Mouse (Mus musculus) neural tube, embryonic 11.5 days (tissue): Measurements from ENCODE around the gene Xlr4a. TPM values are rescaled to one million over a fixed set of nuclear protein-coding genes. Genes with fewer than 3 reads are reported as not detected.
"Not testable (repeated sequence)": the region's sequence is repeated elsewhere in the genome, so short reads cannot be mapped to it uniquely, and the experiment has no call there.

ENCODE experiments used
- ATAC-seq: fragments of 200-750 bp; cut with Nextera tagmentation; 2 replicates; pipeline ENCODE4 v1.8.0; 2017; ENCODE audit warnings: moderate number of reproducible peaks, mild to moderate bottlenecking, moderate TSS enrichment, moderate library complexity; ENCODE audit not compliant: insufficient read depth, low FRiP score, low TSS enrichment
- DNase-seq: peaks from one replicate; pipeline ENCODE4 v3.0.0-alpha.2; 2015; ENCODE audit warnings: low spot score
- H3K27ac ChIP-seq: fragments of 300-500 bp; sonication (generic); 2 replicates; pipeline ENCODE4 v1.5.1; 2014; ENCODE audit warnings: low read depth, mild to moderate bottlenecking, low read length
- H3K27me3 ChIP-seq: fragments of 300-500 bp; sonication (generic); 2 replicates; pipeline ENCODE4 v1.6.1; 2014; ENCODE audit warnings: mild to moderate bottlenecking, low read length, mixed read lengths; ENCODE audit not compliant: control insufficient read depth, insufficient read depth
- H3K36me3 ChIP-seq: fragments of 300-500 bp; sonication (generic); 2 replicates; pipeline ENCODE4 v1.6.1; 2014; ENCODE audit warnings: mild to moderate bottlenecking, low read length, moderate library complexity, mixed read lengths; ENCODE audit not compliant: control insufficient read depth, insufficient read depth
- H3K4me1 ChIP-seq: fragments of 300-500 bp; sonication (generic); 2 replicates; pipeline ENCODE4 v1.6.1; 2014; ENCODE audit warnings: low read length, mixed read lengths; ENCODE audit not compliant: control insufficient read depth, insufficient read depth
- H3K4me2 ChIP-seq: fragments of 300-500 bp; sonication (generic); 2 replicates; pipeline ENCODE4 v1.6.1; 2014; ENCODE audit warnings: low read depth, mild to moderate bottlenecking, moderate library complexity
- H3K4me3 ChIP-seq: fragments of 300-500 bp; sonication (generic); 2 replicates; pipeline ENCODE4 v1.5.1; 2014; ENCODE audit warnings: low read depth, low read length
- H3K9ac ChIP-seq: fragments of 300-500 bp; sonication (generic); 2 replicates; pipeline ENCODE4 v1.6.1; 2014; ENCODE audit warnings: mild to moderate bottlenecking, low read length
- H3K9me3 ChIP-seq: fragments of 300-500 bp; sonication (generic); 2 replicates; pipeline ENCODE4 v1.6.1; 2016; ENCODE audit warnings: low read length; ENCODE audit not compliant: control insufficient read depth
- WGBS: fragments of 180-500 bp; shearing (Covaris S2); extraction: QIAGEN DNeasy Blood & Tissue Kit; methylation state at CpG from one replicate; pipeline ENCODE4 v1.1.7; 2014; 5-methylcytosine and 5-hydroxymethylcytosine counted together
- polyA plus RNA-seq: library from polyadenylated mRNA; unstranded; fragments of >200 nt; fragmentation: Nextera tagmentation; extraction: Ambion mirVana; gene quantifications from 2 replicates; pipeline ENCODE4 v1.2.1, GENCODE M21; 2014

Xlr4a gene
- 0.20 and 0.73 TPM in 2 replicates for polyA plus RNA-seq

- H3K36me3 ChIP-seq: not testable (repeated sequence)
- 85% methylated on average over 17 of the region's 19 CpGs for WGBS
Measured at GRCm38 (mm10) chrX:73082267-73083055, at the start of gene Xlr4a. Gene Xlr4a, minus strand, starts transcription at chrX:73082478.

GRCm38 (mm10) chrX:73122859-73123829, 40.9 kb upstream of the Xlr4a start:
- not testable (repeated sequence) for H3K27ac ChIP-seq, H3K4me3 ChIP-seq, H3K4me2 ChIP-seq, DNase-seq, H3K9ac ChIP-seq, H3K36me3 ChIP-seq, H3K27me3 ChIP-seq, ATAC-seq, H3K9me3 ChIP-seq, H3K4me1 ChIP-seq
- no CpG with 5 or more reads among the region's 12 CpGs for WGBS

More at GRCm38 (mm10) chrX:73082267-73083055, at the start of gene Xlr4a:
- H3K4me3 ChIP-seq, H3K27ac ChIP-seq, DNase-seq, H3K4me1 ChIP-seq, H3K27me3 ChIP-seq, H3K9me3 ChIP-seq, H3K9ac ChIP-seq, ATAC-seq, H3K4me2 ChIP-seq: not testable (repeated sequence)

- not testable (repeated sequence) for DNase-seq, H3K4me1 ChIP-seq, H3K27me3 ChIP-seq, H3K9me3 ChIP-seq, H3K9ac ChIP-seq, ATAC-seq, H3K27ac ChIP-seq, H3K4me3 ChIP-seq, H3K4me2 ChIP-seq, H3K36me3 ChIP-seq
- WGBS: no CpG with 5 or more reads among the region's 7 CpGs
Measured at GRCm38 (mm10) chrX:73116747-73117146, 34.5 kb upstream of the Xlr4a start, which contains the start of gene Gm14685. Gene Gm14685, plus strand, starts transcription at chrX:73117047.

DNA sequence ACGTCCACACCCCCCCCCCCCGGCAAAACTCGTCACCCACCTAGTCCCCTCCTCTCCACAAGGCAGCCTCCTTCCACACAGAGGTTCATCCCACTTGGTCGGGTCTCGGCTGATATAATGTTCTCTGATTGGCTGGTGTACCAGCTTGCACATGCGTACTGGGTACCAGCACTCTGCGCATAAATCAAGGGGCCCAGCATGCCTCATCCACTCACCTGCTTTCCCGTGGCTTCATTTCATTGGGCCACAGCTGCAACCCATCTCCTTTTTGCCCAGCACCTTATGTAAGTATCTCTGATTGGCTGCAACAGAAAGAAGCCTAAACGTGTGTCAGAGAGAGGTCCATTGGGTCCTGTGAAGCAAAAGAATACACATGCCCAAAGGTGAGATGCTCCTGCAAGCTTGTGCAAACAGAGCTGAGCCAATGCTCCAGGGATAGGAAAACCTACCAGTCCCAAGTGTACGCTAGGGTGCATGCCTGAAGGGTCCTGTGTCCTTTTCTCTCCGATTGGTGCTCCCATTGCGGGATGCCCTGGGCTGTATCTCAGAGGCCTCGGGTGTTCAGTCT, 14.7 kb upstream of the Xlr4a start, which contains the start of gene Xlr3a:
TSS of gene Xlr3a (minus strand) at position 155 of the 568 bp plus-strand sequence.
- DNase-seq: peak; percentile 8
- not testable (repeated sequence) for H3K4me2 ChIP-seq, ATAC-seq, H3K27ac ChIP-seq, H3K9ac ChIP-seq, H3K9me3 ChIP-seq, H3K4me1 ChIP-seq, H3K27me3 ChIP-seq, H3K36me3 ChIP-seq, H3K4me3 ChIP-seq
- WGBS: 83% methylated on average over 10 of the region's 13 CpGs

DNA sequence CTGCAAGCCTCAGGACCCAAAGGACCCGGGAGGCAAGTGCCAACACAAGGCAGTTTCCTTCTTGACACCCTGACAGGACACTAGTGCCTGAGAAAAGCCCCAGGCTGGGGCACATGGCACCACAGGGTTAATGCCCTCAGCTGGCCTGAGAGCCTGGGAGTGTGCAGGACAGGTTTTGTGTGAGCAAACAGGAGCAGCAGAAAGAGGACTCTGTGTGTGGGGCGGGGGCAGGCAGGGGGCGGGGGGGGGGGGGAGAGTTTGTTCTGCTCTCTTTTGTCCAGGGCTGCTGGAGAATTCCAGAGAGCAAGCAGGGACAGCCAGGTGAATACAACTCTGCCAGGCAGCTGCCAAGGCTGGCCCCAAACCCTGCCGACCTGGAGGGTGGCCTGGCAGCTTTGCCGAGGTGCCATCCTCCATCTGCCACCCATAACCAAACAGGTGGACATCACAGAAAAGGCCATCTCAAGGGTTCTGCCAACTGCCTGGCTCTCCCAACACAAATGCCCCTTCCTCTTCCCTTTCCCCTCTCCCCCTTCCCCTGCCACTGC, 15.4 kb downstream of the Xlr4a start:
- not testable (repeated sequence) for H3K9me3 ChIP-seq, DNase-seq, H3K4me1 ChIP-seq, H3K9ac ChIP-seq, H3K27me3 ChIP-seq, H3K36me3 ChIP-seq, H3K4me3 ChIP-seq, H3K27ac ChIP-seq, H3K4me2 ChIP-seq, ATAC-seq
- no CpG with 5 or more reads among the region's 5 CpGs for WGBS

DNA sequence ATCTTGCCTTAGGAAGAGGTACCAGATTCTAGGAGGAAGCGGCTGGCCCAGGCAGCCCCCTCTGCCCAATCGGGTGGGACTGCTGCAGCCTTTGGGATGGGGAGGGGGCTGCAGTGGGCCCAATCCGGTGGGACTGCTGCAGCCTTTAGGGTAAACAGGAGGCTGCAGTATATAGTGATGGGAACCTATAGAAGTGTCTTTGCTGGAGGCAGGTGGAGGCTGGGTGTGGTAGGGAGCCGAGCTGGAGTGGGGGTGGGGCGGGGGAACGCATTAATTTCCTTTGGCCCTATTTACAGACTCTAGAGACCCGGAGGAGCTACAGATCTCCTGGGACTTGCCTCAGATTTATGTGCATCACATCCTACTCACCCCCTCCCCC, 17.9 kb downstream of the Xlr4a start, which contains the start of gene Pnma3:
TSS of gene Pnma3 (plus strand) at position 373 of the 379 bp plus-strand sequence.
- Histone ChIP-seq H3K9me3 (no peaks in the 10 kb centered on the region), H3K27ac (no peak within 1 kb of the TSS), H3K4me3 (peak within 1 kb of the TSS; percentile 23), H3K4me1 (no peaks in the 10 kb centered on the region), H3K4me2 (peak within 1 kb of the TSS; percentile 36), H3K9ac (peak within 1 kb of the TSS; percentile 41), H3K36me3 (no peaks in the 10 kb centered on the region), H3K27me3 (no peaks in the 10 kb centered on the region)
- DNase-seq (no peak), ATAC-seq (peak; percentile 53; the same call in 1 of the 2 replicates)
- WGBS: 28% methylated on average over 7 of the region's 7 CpGs

- 34% methylated on average over 23 of the region's 24 CpGs for WGBS
- no peaks in the 10 kb centered on the region for H3K4me1 ChIP-seq
- ATAC-seq (peak; percentile 58), DNase-seq (peak; percentile 51)
- H3K36me3 ChIP-seq: no peaks in the 10 kb centered on the region
- no peak overlapping the region for H3K27ac ChIP-seq
- peak overlapping the region; percentile 23 for H3K4me3 ChIP-seq
- H3K4me2 ChIP-seq: peak overlapping the region; percentile 36
- H3K9me3 ChIP-seq: no peaks in the 10 kb centered on the region
- no peaks in the 10 kb centered on the region for H3K27me3 ChIP-seq
- peak overlapping the region; percentile 41 for H3K9ac ChIP-seq
Measured at GRCm38 (mm10) chrX:73063512-73064414, 18.5 kb downstream of the Xlr4a start.
